Mouse (Mus musculus): ENCODE data around the gene Setx. TPM values are rescaled to one million over a fixed set of nuclear protein-coding genes. Genes with fewer than 3 reads are reported as not detected.

Gene Setx
- 100 to 1,000 TPM; 143 to 147 TPM for total RNA-seq (2023)

DNA sequence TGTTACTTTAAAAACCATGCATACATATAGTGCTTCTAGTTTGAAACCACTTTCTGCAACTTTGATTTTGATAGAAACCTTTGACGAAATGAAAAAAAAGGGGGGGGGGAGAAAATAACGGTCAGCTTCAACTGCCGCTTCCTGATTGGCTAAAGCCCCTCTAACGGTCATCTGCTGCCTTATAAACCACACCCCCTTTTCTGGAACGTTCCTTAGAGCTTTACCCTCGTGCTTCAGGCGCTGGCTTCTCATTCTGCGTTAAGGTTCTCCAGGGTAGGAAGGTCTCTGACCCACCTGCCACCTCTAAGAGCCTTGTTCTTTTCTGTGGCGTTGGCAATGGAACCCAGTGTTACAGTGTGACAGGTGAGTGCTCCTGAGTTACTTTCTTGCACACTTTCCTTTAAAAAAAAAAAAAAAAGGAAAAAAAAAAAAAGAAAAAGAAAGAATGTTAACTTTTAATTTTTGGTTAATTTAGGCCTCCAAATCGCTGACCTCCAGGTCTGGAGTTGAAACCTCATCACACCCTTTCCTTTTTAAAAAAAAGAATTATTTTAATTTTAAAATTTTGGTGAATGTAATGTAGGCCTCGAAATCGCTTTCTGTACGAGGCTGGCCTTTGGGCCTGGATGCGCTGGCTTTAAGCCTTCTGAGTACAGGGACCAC lies at the start of gene Setx:
Gene Setx (plus strand): TSS at position 275 of the 663 bp plus-strand sequence.

Other genes starting within 250 kb of the Setx start
- not detected for gene Barhl1, start 207.5 kb upstream of the Setx start, total RNA-seq (2023)
- under 1 TPM in 1 of 2 experiments, not detected in 1; 0.76 TPM for gene Cfap77, start 69.1 kb upstream of the Setx start, total RNA-seq (2023)
- gene Ttf1, start 63.9 kb upstream of the Setx start, total RNA-seq (2023): 10 to 100 TPM; 33.6 to 34.3 TPM
- 10 to 100 TPM; 15.6 to 18.0 TPM for gene Ntng2, start 128.8 kb downstream of the Setx start, total RNA-seq (2023)
- gene Med27, start 222.6 kb downstream of the Setx start, total RNA-seq (2023): 10 to 100 TPM; 47.3 to 51.7 TPM